Mouse (Mus musculus): ENCODE results near the gene Gemin5.
A peak's percentile ranks its signal among the peaks of the same experiment; 100 is the strongest.
"Not testable (repeated sequence)": the region's sequence is repeated elsewhere in the genome, so short reads cannot be mapped to it uniquely, and the experiment has no call there.

Gemin5 gene

GRCm38 (mm10) chr11:58116560-58116959 lies 51.8 kb downstream of the Gemin5 start:
- no peak for DNase-seq (ENCODE audit: low read depth in 1 of 2, low spot score in 2 of 2)

DNA sequence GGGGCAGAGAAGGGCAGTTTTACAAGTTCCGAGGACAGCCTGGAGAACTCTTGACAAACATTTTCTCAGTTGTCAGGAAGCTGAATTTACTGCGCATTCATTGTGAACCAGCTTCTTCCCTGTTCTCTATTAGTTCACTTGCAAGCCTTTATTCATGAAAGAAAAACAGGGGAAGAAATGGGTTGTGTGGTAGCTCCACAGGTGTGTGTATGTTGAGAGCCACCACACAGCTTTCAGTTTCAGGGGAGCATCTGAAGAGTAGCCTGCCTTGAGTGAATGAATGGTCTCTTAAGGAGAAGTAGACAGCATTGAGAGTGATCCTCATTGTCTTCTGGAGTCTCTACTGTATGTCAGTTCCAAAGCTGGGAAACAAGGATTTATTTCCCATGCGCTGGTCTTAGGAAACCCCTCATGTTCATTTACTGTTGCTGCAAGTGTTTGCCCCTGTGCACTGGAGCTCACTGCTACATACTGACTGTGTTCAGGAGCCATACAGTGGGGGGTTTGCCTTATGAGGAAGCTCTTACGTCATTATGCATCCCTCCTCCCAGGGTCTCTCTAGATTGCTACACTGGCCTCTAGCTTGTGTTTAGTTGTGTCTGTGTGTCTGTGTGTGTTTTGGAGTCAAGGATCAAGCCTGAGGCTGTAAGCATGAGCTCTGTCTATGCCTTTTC lies 60.5 kb downstream of the Gemin5 start:
- no peak for DNase-seq (ENCODE audit: low read depth in 1 of 2, low spot score in 2 of 2)

DNA sequence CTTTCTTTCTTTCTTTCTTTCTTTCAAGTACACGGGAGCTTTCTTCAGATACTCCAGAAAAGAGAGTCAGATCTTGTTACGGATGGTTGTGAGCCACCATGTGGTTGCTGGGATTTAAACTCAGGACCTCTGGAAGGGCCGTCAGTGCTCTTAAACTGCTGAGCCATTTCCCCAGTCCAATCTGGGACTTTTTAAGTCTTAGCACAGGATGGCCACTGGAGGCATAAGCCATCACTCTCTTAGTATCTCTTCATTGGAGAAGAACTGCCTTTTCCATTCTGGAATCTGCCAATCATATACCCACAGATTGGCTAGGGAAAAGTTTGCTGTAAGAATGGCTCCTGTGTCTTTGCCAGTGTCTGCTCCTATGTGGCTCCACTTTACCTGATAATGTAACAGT lies 61.3 kb downstream of the Gemin5 start:
- no peak for DNase-seq (ENCODE audit: low read depth in 1 of 2, low spot score in 2 of 2)

GRCm38 (mm10) chr11:58104351-58104791 lies 64.0 kb downstream of the Gemin5 start:
- DNase-seq (ENCODE audit: low read depth in 1 of 2, low spot score in 2 of 2) = peak; percentile 68 to 71

- DNase-seq (ENCODE audit: low read depth in 1 of 2, low spot score in 2 of 2) = peak; percentile 98 to 99
Measured at GRCm38 (mm10) chr11:58103697-58104306, 64.5 kb downstream of the Gemin5 start, which contains the start of gene Cnot8. Gene Cnot8, plus strand, starts transcription at chr11:58104153.

DNA sequence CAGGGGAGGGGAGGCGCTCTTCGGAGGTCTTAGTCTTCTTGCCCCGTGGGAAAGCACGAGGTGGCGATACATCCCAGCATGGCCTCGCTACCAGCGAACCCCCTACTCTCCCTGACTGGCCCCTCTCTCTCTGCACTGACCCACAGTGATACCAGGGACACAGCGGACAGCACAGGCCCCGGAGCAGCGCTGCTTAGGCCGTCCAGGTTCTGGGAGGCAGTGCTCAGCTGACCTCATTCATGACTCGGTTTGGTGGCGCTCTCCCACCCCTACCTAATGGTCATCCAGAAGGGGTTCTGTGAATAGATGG lies 65.0 kb downstream of the Gemin5 start:
- no peak for DNase-seq (ENCODE audit: low read depth in 1 of 2, low spot score in 2 of 2)

DNA sequence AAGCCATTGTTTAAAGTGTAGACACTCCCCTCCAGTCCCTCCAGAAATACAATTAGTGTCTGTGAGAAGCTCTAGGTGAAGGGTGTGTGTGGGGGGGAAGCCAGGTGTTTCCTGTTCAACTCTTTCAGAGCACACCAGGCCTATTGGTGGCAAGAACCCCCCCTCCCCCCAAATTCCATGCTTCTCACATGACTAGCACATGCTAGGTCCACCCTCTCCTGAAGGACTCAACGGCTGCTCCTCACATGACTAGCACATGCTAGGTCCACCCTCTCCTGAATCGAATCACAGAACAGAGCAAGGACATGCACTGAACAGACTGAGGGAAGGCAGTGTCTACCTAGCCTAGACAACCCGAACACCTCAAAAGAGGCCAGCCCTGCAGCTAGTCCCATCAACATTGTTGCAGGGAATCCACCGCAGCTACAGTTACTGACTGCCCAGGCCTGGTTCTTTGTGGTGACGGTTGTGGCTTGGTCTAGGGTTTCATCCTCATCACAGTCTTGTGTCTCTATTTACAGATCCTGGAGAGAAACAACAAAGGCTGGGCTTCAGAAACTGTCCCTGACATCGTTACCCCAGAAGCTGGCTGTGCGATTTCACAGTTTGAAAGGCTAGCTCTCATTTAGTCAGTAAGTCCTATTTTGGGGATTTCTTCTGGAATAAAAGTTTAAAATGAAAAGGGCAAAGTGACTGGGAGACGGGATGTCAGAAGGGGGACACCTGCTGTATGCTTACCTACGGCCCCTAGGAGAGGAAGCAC lies 65.6 kb downstream of the Gemin5 start:
- DNase-seq (ENCODE audit: low read depth in 1 of 2, low spot score in 2 of 2) = no peak

DNA sequence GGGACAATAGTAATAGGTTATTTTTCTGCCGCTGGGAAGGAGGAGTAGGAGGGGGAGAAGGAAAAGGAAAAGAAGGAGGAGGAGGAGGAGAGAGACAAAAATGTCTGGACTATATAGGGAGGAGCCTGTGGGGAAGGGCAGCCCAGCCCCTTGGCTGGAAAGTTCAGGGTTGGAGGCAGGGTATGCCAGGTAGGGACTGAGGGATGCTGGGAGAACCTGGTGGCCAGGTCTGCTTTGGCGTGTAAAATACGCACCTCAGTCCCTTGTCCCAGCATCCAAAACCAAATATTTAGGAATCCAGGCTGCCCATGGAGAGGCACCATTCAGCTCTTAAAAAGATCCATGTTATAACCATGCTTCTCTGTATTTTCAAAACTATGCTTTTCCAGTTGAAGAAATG lies 66.2 kb downstream of the Gemin5 start:
- DNase-seq (ENCODE audit: low read depth in 1 of 2, low spot score in 2 of 2) = no peak

GRCm38 (mm10) chr11:58101194-58101720 lies 67.1 kb downstream of the Gemin5 start:
- DNase-seq (ENCODE audit: low read depth in 1 of 2, low spot score in 2 of 2) = no peak

- no peak for DNase-seq (ENCODE audit: low read depth in 1 of 2, low spot score in 2 of 2)
Measured at GRCm38 (mm10) chr11:58100006-58100405, 68.3 kb downstream of the Gemin5 start.

- not testable (repeated sequence) for DNase-seq (ENCODE audit: low read depth in 1 of 2, low spot score in 2 of 2)
Measured at GRCm38 (mm10) chr11:58098366-58098720, 70.0 kb downstream of the Gemin5 start.

GRCm38 (mm10) chr11:58097621-58098365 lies 70.5 kb downstream of the Gemin5 start:
- no peak for DNase-seq (ENCODE audit: low read depth in 1 of 2, low spot score in 2 of 2)

DNA sequence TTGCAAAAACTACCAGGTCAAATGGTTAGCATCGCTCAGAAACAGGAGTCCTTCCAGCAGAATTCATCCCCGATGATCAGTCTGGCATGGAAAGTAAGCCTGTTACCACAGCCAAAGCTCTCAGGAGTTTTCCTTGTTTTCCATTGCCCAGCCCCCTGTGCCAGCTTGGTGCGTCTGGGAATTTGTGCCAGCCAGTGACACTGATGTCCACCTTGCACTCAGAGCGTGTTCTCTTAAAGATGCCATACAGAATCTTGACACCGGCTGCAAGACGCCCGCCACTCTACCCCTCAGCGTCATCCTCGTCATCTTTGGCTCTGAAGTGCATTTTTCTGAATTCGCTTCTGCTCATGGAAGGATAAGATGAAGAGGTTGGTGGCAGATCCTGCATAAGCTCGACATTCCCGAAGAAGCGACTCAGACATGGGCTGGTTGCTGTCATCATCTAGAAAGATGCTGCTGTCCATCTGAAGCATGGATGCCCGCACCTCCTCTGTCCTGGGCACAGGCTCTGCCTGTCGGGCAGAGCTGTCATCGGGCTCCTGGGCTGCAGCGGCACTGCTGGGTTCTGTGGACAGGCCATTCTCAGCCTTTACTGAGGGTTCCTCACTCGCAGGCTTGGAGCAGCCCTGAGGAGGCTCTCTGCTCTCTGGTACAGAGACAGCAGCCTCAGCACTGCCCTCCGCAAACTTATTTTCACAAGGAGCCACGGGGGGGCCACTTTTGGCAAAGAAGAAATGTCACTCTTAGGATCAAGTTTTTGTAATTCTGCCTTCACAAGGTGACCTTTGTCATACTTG lies 71.3 kb downstream of the Gemin5 start:
- no peak for DNase-seq (ENCODE audit: low read depth in 1 of 2, low spot score in 2 of 2)

DNA sequence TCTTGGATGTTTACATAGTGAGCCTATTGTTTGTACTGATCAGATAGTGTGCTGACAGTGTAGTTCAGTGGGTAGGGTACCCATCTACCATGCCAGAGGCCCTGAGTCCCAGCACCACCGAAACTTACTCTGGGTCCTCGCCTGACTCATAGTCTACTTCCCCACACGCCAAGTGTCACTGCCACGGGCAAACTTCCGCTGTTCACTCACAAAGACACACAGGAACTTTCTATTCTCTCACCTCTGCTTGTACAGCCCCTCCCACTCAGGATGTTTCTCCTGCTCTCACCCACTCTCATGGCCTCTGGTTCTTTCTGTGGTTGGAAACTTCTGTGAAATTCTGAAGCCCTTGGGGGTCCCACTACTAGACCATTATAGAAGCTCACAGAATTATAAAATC lies 72.2 kb downstream of the Gemin5 start:
- peak in 1 of 2 experiments; percentile 19 for DNase-seq (ENCODE audit: low read depth in 1 of 2, low spot score in 2 of 2)

DNA sequence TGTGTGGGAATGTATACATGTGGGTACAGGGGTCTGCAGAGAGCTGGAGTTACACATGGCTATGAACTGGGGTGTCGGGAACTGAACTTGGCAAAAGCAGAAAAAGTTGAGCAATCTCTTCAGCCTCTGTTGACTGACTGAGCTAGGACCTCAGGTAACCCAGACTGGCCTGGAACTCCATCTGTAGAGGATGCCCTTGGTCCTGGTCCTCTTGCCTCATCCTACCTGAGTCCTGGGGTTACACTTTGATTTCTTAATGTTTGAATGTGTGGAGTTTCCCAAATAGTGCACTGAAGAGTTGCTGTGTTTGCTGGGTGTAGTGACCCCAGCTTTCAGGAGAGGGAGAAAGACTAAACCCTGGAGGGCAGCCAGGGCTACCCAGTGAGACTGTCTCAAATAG lies 72.8 kb downstream of the Gemin5 start:
- no peak for DNase-seq (ENCODE audit: low read depth in 1 of 2, low spot score in 2 of 2)

- DNase-seq (ENCODE audit: low read depth in 1 of 2, low spot score in 2 of 2) = no peak
Measured at GRCm38 (mm10) chr11:58094766-58095165, 73.6 kb downstream of the Gemin5 start.

- DNase-seq (ENCODE audit: low read depth in 1 of 2, low spot score in 2 of 2) = no peak
Measured at GRCm38 (mm10) chr11:58093021-58093528, 75.3 kb downstream of the Gemin5 start, which contains the start of gene Gm12248. Gene Gm12248, minus strand, starts transcription at chr11:58093134.

DNA sequence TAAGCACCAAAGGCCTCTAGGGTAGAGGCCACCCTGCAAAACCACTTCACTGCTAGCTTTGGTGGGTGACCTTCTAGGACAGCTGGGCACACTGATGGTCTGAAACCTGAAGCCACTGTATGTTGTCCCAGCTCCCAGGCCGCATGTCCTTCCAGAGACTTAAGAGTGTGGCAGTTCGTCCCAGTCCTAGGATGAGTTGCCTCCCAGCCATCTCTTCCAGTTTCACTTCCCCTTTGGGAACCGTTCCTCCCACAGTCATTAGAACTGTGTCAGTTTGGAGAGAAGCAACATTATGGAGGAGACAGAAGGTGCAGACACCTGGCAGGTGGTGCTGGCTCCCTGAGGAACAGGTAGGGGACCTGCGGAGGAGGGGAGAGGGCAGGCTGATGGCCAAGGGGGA lies 75.8 kb downstream of the Gemin5 start:
- DNase-seq (ENCODE audit: low read depth in 1 of 2, low spot score in 2 of 2) = peak in 1 of 2 experiments; percentile 37

DNA sequence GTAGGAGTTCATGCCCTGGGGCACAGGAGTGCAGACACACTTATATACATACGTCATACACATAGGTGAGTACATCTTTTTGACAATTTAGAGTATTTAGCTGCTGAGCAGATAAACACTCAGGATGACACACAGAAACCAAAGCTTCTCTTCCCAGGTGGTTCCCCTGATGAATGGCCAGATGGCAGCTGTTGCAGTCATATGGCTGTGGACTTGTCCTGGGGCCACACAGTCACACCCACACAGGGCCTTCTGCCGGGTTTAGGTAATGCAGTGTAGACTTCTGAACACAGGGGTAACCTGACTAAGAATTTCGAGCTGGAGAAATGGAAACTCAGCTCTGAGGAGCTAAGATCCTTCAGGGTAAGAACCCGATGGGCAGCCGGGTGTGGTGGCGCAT lies 86.6 kb downstream of the Gemin5 start:
- no peak for DNase-seq (ENCODE audit: low read depth in 1 of 2, low spot score in 2 of 2)

DNA sequence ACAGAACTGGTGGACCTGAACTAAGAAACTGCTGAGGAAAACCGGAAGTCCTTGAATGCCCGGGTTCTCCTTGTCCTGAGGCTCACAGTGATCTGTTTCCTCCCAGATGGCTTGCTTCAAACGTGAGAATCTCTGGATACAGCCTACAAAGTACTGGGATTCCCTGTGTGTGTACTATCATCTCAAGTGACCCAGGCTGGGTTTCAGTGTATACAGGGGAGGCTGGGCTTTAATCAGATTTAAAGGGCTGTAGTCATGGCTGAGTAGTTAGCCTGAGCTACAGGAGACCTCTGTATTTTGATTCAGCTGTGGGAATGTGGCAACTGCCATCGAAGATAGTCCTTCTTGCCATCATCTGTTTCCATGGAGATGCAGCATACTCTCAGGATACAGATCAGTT lies 91.1 kb downstream of the Gemin5 start:
- DNase-seq (ENCODE audit: low read depth in 1 of 2, low spot score in 2 of 2) = no peak
